Mouse (Mus musculus): ENCODE measurements around the gene Rapgef4. TPM values are rescaled to one million over a fixed set of nuclear protein-coding genes. Genes with fewer than 3 reads are reported as not detected.

Rapgef4 gene
- polyA plus RNA-seq, 1 experiment from 2014 or later = 2.1 TPM

DNA sequence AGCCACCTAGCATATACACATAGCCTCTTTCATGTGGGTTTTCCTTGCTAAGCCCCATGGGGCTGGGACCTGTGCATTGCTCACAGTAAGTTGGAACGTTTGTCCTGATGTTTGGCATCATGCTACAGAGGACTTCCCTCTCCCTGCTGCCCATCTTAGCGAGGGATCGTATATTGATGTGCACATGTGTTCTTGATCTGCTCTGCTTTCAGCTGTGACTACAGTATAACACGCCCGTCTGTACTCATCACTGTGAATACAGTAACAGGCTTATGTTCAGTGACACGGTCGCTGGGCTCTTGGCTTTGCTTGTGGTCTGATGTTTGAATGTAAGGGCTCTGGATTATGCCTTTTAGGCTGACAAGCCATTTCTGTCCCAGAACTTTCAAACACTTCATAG is 324.7 kb downstream of the Rapgef4 start:
- DNase-seq (ENCODE audit: extremely low spot score, low spot score) = no peak
- peaks cover 11% of the 10 kb centered on the region for H3K36me3 ChIP-seq (replicated peaks)
- H3K4me1 ChIP-seq = no peaks in the 10 kb centered on the region
- no peak overlapping the region for H3K27ac ChIP-seq
- peaks cover 5% of the 10 kb centered on the region; the same call in 1 of the 2 replicates for H3K9me3 ChIP-seq
- WGBS = 98% methylated on average over 7 of the region's 7 CpGs
- no peaks in the 10 kb centered on the region for H3K27me3 ChIP-seq (ENCODE audit: poor library complexity, severe bottlenecking)
- no peak overlapping the region for H3K4me3 ChIP-seq

Other genes starting within 250 kb of the Rapgef4 start
- gene Itga6, start 235.6 kb upstream of the Rapgef4 start, polyA plus RNA-seq (2016; fragmentation: Nextera tagmentation; extraction: Ambion mirVana) = 45.7 and 47.9 TPM in 2 replicates
- gene Pdk1, start 108.0 kb upstream of the Rapgef4 start, polyA plus RNA-seq (2016; fragmentation: Nextera tagmentation; extraction: Ambion mirVana) = 50.4 and 58.7 TPM in 2 replicates

Data from forebrain, embryonic 10.5 days (tissue).